Mouse (Mus musculus) hindbrain, postnatal 0 days (tissue): ENCODE measurements around the gene Olfr177. TPM values are rescaled to one million over a fixed set of nuclear protein-coding genes. Genes with fewer than 3 reads are reported as not detected.

Source experiments
- ATAC-seq: fragments of 200-750 bp; cut with Nextera tagmentation; 2 replicates; pipeline ENCODE4 v1.8.0; 2017; ENCODE audit warnings: mild to moderate bottlenecking, moderate TSS enrichment, moderate library complexity
- DNase-seq: peaks from one replicate; pipeline ENCODE4 v3.0.0-alpha.2; 2015; ENCODE audit warnings: low spot score
- H3K27ac ChIP-seq: fragments of 300-500 bp; sonication (generic); 2 replicates; pipeline ENCODE4 v1.5.1; 2014; ENCODE audit warnings: mild to moderate bottlenecking
- H3K27me3 ChIP-seq: fragments of 300-500 bp; sonication (generic); 2 replicates; pipeline ENCODE4 v1.6.1; 2014; ENCODE audit warnings: low read length, mixed read lengths; ENCODE audit not compliant: insufficient read depth
- H3K36me3 ChIP-seq: fragments of 300-500 bp; sonication (generic); 2 replicates; pipeline ENCODE4 v1.6.1; 2014; ENCODE audit warnings: low read length, mixed read lengths; ENCODE audit not compliant: insufficient read depth
- H3K4me1 ChIP-seq: fragments of 300-500 bp; sonication (generic); 2 replicates; pipeline ENCODE4 v1.6.1; 2014; ENCODE audit warnings: antibody characterized with exemption, low read length, mixed read lengths; ENCODE audit not compliant: insufficient read depth
- H3K4me2 ChIP-seq: fragments of 300-500 bp; sonication (generic); 2 replicates; pipeline ENCODE4 v1.6.1; 2014; ENCODE audit warnings: low read depth, mild to moderate bottlenecking, low read length, moderate library complexity, mixed read lengths
- H3K4me3 ChIP-seq: fragments of 300-500 bp; sonication (generic); 2 replicates; pipeline ENCODE4 v1.5.1; 2014; ENCODE audit warnings: low read length
- H3K9ac ChIP-seq: fragments of 300-500 bp; sonication (generic); replicated peaks from 2 replicates; pipeline ENCODE4 v1.6.1; 2014; ENCODE audit warnings: mild to moderate bottlenecking, low read length, moderate library complexity, mixed read lengths
- H3K9me3 ChIP-seq: fragments of 300-500 bp; sonication (generic); 2 replicates; pipeline ENCODE4 v1.6.1; 2016; ENCODE audit warnings: low read length, mixed read lengths
- CTCF ChIP-seq: IDR thresholded peaks from 2 replicates; pipeline ENCODE4 v1.5.1; 2016; ENCODE audit warnings: antibody characterized with exemption, control low read depth, low read depth
- WGBS: fragments of 180-500 bp; shearing (Covaris S2); extraction: QIAGEN DNeasy Blood & Tissue Kit; methylation state at CpG from one replicate; pipeline ENCODE4 v1.1.7; 2014; 5-methylcytosine and 5-hydroxymethylcytosine counted together
- polyA plus RNA-seq: library from polyadenylated mRNA; unstranded; fragments of >200 nt; fragmentation: Nextera tagmentation; extraction: Ambion mirVana; gene quantifications from 2 replicates; pipeline ENCODE4 v1.2.1, GENCODE M21; 2015
- total RNA-seq: library from RNA; depleted of rRNA; stranded (reverse); fragments of >200 nt; gene quantifications from 2 replicates; pipeline ENCODE4 v1.2.3, GENCODE M21; 2014; rRNA removed

The Olfr177 gene
- total RNA-seq: not detected in 2 replicates
- not detected in 2 replicates for polyA plus RNA-seq

- Histone ChIP-seq H3K4me1 (no peaks in the 10 kb centered on the region), H3K36me3 (no peaks in the 10 kb centered on the region), H3K27me3 (no peaks in the 10 kb centered on the region), H3K4me3 (no peak within 1 kb of the TSS), H3K9me3 (no peaks in the 10 kb centered on the region), H3K27ac (no peak within 1 kb of the TSS), H3K4me2 (no peak within 1 kb of the TSS), H3K9ac (no peak within 1 kb of the TSS)
- DNase-seq (no peak), ATAC-seq (no peak)
- TF ChIP-seq CTCF: no peak
- WGBS: 60% methylated on average over 1 of the region's 1 CpGs
Measured at GRCm38 (mm10) chr16:58874668-58875067, at the start of gene Olfr177. Gene Olfr177, minus strand, starts transcription at chr16:58874768.

- DNase-seq: no peak
- 89% methylated on average over 3 of the region's 3 CpGs for WGBS
- no peak for TF ChIP-seq CTCF
- Histone ChIP-seq H3K4me2 (no peak within 1 kb of the TSS), H3K27ac (no peak within 1 kb of the TSS), H3K36me3 (no peaks in the 10 kb centered on the region), H3K4me1 (no peaks in the 10 kb centered on the region), H3K4me3 (no peak within 1 kb of the TSS), H3K9ac (no peak within 1 kb of the TSS), H3K27me3 (no peaks in the 10 kb centered on the region), H3K9me3 (no peaks in the 10 kb centered on the region)
- ATAC-seq: no peak
Measured at GRCm38 (mm10) chr16:58891963-58892362, 17.4 kb upstream of the Olfr177 start, which contains the start of gene Olfr178. Gene Olfr178, minus strand, starts transcription at chr16:58892063.

- Histone ChIP-seq H3K27me3 (no peaks in the 10 kb centered on the region), H3K4me1 (no peaks in the 10 kb centered on the region), H3K9ac (no peak overlapping the region), H3K4me3 (no peak overlapping the region), H3K36me3 (no peaks in the 10 kb centered on the region), H3K9me3 (no peaks in the 10 kb centered on the region), H3K4me2 (no peak overlapping the region), H3K27ac (no peak overlapping the region)
- WGBS: 89% methylated on average over 2 of the region's 2 CpGs
- ATAC-seq (no peak), DNase-seq (no peak)
- no peak for TF ChIP-seq CTCF
Measured at GRCm38 (mm10) chr16:58884416-58884815, 9.8 kb upstream of the Olfr177 start.

GRCm38 (mm10) chr16:58861479-58861878 is 13.1 kb downstream of the Olfr177 start:
- no peaks in the 10 kb centered on the region for H3K36me3 ChIP-seq
- 82% methylated on average over 1 of the region's 1 CpGs for WGBS
- no peak overlapping the region for H3K9ac ChIP-seq

GRCm38 (mm10) chr16:58860032-58860737 is 14.4 kb downstream of the Olfr177 start:
- Histone ChIP-seq H3K27ac (no peak overlapping the region), H3K9ac (no peak overlapping the region), H3K4me3 (no peak overlapping the region), H3K4me1 (no peaks in the 10 kb centered on the region), H3K36me3 (no peaks in the 10 kb centered on the region), H3K9me3 (no peaks in the 10 kb centered on the region), H3K27me3 (no peaks in the 10 kb centered on the region), H3K4me2 (no peak overlapping the region)
- ATAC-seq (no peak), DNase-seq (no peak)
- 84% methylated on average over 2 of the region's 2 CpGs for WGBS
- no peak for TF ChIP-seq CTCF

More at GRCm38 (mm10) chr16:58861479-58861878, 13.1 kb downstream of the Olfr177 start:
- H3K4me2 ChIP-seq: no peak overlapping the region
- no peaks in the 10 kb centered on the region for H3K4me1 ChIP-seq
- no peak for DNase-seq
- H3K4me3 ChIP-seq: no peak overlapping the region
- no peak for TF ChIP-seq CTCF
- no peak for ATAC-seq
- no peaks in the 10 kb centered on the region for H3K9me3 ChIP-seq
- H3K27ac ChIP-seq: no peak overlapping the region
- H3K27me3 ChIP-seq: no peaks in the 10 kb centered on the region

- no peak for DNase-seq
- H3K9ac ChIP-seq: no peak within 1 kb of the TSS
- 89% methylated on average over 1 of the region's 1 CpGs for WGBS
Measured at GRCm38 (mm10) chr16:58826732-58827319, 47.7 kb downstream of the Olfr177 start, which contains the start of gene Olfr175-ps1. Gene Olfr175-ps1, minus strand, starts transcription at chr16:58826782.

More at GRCm38 (mm10) chr16:58826732-58827319, 47.7 kb downstream of the Olfr177 start, which contains the start of gene Olfr175-ps1:
- Histone ChIP-seq H3K27ac (no peak within 1 kb of the TSS), H3K36me3 (no peaks in the 10 kb centered on the region), H3K9me3 (no peaks in the 10 kb centered on the region), H3K4me3 (no peak within 1 kb of the TSS), H3K27me3 (no peaks in the 10 kb centered on the region), H3K4me2 (no peak within 1 kb of the TSS), H3K4me1 (no peaks in the 10 kb centered on the region)
- no peak for TF ChIP-seq CTCF
- no peak for ATAC-seq

Other genes starting within 250 kb of the Olfr177 start
- gene E330017A01Rik, start 236.0 kb downstream of the Olfr177 start, total RNA-seq: not detected in 2 replicates
- 0.16 TPM in 1 of 2 replicates, not detected in the other for gene E330017A01Rik, start 236.0 kb downstream of the Olfr177 start, polyA plus RNA-seq
- gene Cpox, start 204.5 kb downstream of the Olfr177 start, total RNA-seq: 16.6 and 16.8 TPM in 2 replicates
- 12.6 and 13.8 TPM in 2 replicates for gene Cpox, start 204.5 kb downstream of the Olfr177 start, polyA plus RNA-seq
- 0.05 TPM in 1 of 2 replicates, not detected in the other for gene Gpr15, start 155.7 kb downstream of the Olfr177 start, total RNA-seq
- 0.14 TPM in 1 of 2 replicates, not detected in the other for gene Gpr15, start 155.7 kb downstream of the Olfr177 start, polyA plus RNA-seq
- 62.9 and 64.3 TPM in 2 replicates for gene Cldnd1, start 146.9 kb downstream of the Olfr177 start, total RNA-seq
- 159 TPM in 2 replicates for gene Cldnd1, start 146.9 kb downstream of the Olfr177 start, polyA plus RNA-seq
- not detected in 2 replicates for gene Olfr172, start 111.6 kb downstream of the Olfr177 start, total RNA-seq
- not detected in 2 replicates for gene Olfr172, start 111.6 kb downstream of the Olfr177 start, polyA plus RNA-seq
- not detected in 2 replicates for gene Olfr173, start 74.5 kb downstream of the Olfr177 start, total RNA-seq
- gene Olfr173, start 74.5 kb downstream of the Olfr177 start, polyA plus RNA-seq: not detected in 2 replicates
- not detected in 2 replicates for gene Olfr175-ps1, start 48.0 kb downstream of the Olfr177 start, total RNA-seq
- gene Olfr175-ps1, start 48.0 kb downstream of the Olfr177 start, polyA plus RNA-seq: not detected in 2 replicates
- not detected in 2 replicates for gene Olfr178, start 17.3 kb upstream of the Olfr177 start, total RNA-seq
- gene Olfr178, start 17.3 kb upstream of the Olfr177 start, polyA plus RNA-seq: not detected in 2 replicates
- not detected in 2 replicates for gene Olfr181, start 54.0 kb upstream of the Olfr177 start, total RNA-seq
- gene Olfr181, start 54.0 kb upstream of the Olfr177 start, polyA plus RNA-seq: not detected in 2 replicates
- gene Olfr180, start 54.6 kb upstream of the Olfr177 start, total RNA-seq: not detected in 2 replicates
- not detected in 2 replicates for gene Olfr180, start 54.6 kb upstream of the Olfr177 start, polyA plus RNA-seq
- gene Olfr183, start 120.6 kb upstream of the Olfr177 start, total RNA-seq: not detected in 2 replicates
- gene Olfr183, start 120.6 kb upstream of the Olfr177 start, polyA plus RNA-seq: not detected in 2 replicates
- not detected in 2 replicates for gene Olfr186, start 155.5 kb upstream of the Olfr177 start, total RNA-seq
- not detected in 2 replicates for gene Olfr186, start 155.5 kb upstream of the Olfr177 start, polyA plus RNA-seq
- not detected in 2 replicates for gene Olfr187, start 165.0 kb upstream of the Olfr177 start, total RNA-seq
- gene Olfr187, start 165.0 kb upstream of the Olfr177 start, polyA plus RNA-seq: not detected in 2 replicates
- not detected in 2 replicates for gene Olfr190, start 203.2 kb upstream of the Olfr177 start, total RNA-seq
- not detected in 2 replicates for gene Olfr190, start 203.2 kb upstream of the Olfr177 start, polyA plus RNA-seq
- not detected in 2 replicates for gene Olfr191, start 215.1 kb upstream of the Olfr177 start, total RNA-seq
- gene Olfr191, start 215.1 kb upstream of the Olfr177 start, polyA plus RNA-seq: not detected in 2 replicates
- gene Olfr193, start 237.1 kb upstream of the Olfr177 start, total RNA-seq: not detected in 2 replicates
- gene Olfr193, start 237.1 kb upstream of the Olfr177 start, polyA plus RNA-seq: not detected in 2 replicates
- gene Olfr194, start 246.3 kb upstream of the Olfr177 start, total RNA-seq: not detected in 2 replicates
- not detected in 2 replicates for gene Olfr194, start 246.3 kb upstream of the Olfr177 start, polyA plus RNA-seq